Mouse (Mus musculus) hindbrain, embryonic 15.5 days (tissue): ENCODE measurements around the gene Tspan4. TPM values are rescaled to one million over a fixed set of nuclear protein-coding genes. Genes with fewer than 3 reads are reported as not detected.

ENCODE experiments used
- ATAC-seq: fragments of 200-750 bp; cut with Nextera tagmentation; 2 replicates; pipeline ENCODE4 v1.8.0; 2017; ENCODE audit warnings: low read depth, moderate number of reproducible peaks, moderate TSS enrichment; ENCODE audit not compliant: low FRiP score
- H3K27ac ChIP-seq: fragments of 300-500 bp; sonication (generic); replicated peaks from 2 replicates; pipeline ENCODE4 v1.5.1; 2015; ENCODE audit warnings: mild to moderate bottlenecking, inconsistent platforms
- H3K27me3 ChIP-seq: fragments of 300-500 bp; sonication (generic); 2 replicates; pipeline ENCODE4 v1.6.1; 2015; ENCODE audit warnings: control low read depth, inconsistent platforms
- H3K36me3 ChIP-seq: fragments of 300-500 bp; sonication (generic); 2 replicates; pipeline ENCODE4 v1.6.1; 2015; ENCODE audit warnings: control low read depth, inconsistent platforms
- H3K4me1 ChIP-seq: fragments of 300-500 bp; sonication (generic); replicated peaks from 2 replicates; pipeline ENCODE4 v1.6.1; 2015; ENCODE audit warnings: control low read depth, inconsistent platforms
- H3K4me2 ChIP-seq: fragments of 300-500 bp; sonication (generic); 2 replicates; pipeline ENCODE4 v1.6.1; 2015; ENCODE audit warnings: moderate library complexity, mild to moderate bottlenecking, inconsistent platforms
- H3K4me3 ChIP-seq: fragments of 300-500 bp; sonication (generic); 2 replicates; pipeline ENCODE4 v1.5.1; 2015; ENCODE audit warnings: mild to moderate bottlenecking, inconsistent platforms
- H3K9ac ChIP-seq: fragments of 300-500 bp; sonication (generic); 2 replicates; pipeline ENCODE4 v1.6.1; 2015; ENCODE audit warnings: inconsistent platforms
- H3K9me3 ChIP-seq: fragments of 300-500 bp; sonication (generic); 2 replicates; pipeline ENCODE4 v1.6.1; 2016; ENCODE audit warnings: control low read depth, inconsistent platforms
- WGBS: fragments of 180-500 bp; shearing (Covaris S2); methylation state at CpG from one replicate; pipeline ENCODE4 v1.1.7; 2015; 5-methylcytosine and 5-hydroxymethylcytosine counted together
- polyA plus RNA-seq: library from polyadenylated mRNA; unstranded; fragments of >200 nt; fragmentation: Nextera tagmentation; extraction: Ambion mirVana; gene quantifications from 2 replicates; pipeline ENCODE4 v1.2.1, GENCODE M21; 2015

Gene Tspan4
- polyA plus RNA-seq, 1 experiment from 2014 or later = 63.2 TPM

DNA sequence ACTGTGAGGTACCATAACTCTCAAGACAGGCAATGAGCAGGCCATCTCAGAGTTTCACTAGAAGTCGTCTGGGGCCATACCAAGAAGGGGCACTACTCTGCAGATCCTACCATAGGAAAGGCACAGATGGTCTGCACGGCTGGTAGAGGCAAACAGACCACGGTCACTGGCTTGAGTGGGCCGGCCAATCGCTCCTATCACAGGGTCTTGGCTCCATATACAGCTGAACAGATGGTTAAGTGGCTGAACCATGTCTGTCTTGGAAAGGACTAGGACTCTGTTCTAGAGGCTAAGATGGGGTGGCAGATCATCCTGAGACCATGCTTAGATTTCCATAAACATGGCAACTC is 27.5 kb downstream of the Tspan4 start:
- no peaks in the 10 kb centered on the region for H3K27me3 ChIP-seq
- H3K27ac ChIP-seq = no peak overlapping the region
- H3K4me2 ChIP-seq = no peak overlapping the region
- ATAC-seq = no peak
- H3K9me3 ChIP-seq = no peaks in the 10 kb centered on the region
- no peak overlapping the region for H3K4me3 ChIP-seq
- no peaks in the 10 kb centered on the region for H3K4me1 ChIP-seq
- no peak overlapping the region for H3K9ac ChIP-seq
- 81% methylated on average over 5 of the region's 5 CpGs for WGBS
- peaks cover 26% of the 10 kb centered on the region; the same call in 1 of the 2 replicates for H3K36me3 ChIP-seq

DNA sequence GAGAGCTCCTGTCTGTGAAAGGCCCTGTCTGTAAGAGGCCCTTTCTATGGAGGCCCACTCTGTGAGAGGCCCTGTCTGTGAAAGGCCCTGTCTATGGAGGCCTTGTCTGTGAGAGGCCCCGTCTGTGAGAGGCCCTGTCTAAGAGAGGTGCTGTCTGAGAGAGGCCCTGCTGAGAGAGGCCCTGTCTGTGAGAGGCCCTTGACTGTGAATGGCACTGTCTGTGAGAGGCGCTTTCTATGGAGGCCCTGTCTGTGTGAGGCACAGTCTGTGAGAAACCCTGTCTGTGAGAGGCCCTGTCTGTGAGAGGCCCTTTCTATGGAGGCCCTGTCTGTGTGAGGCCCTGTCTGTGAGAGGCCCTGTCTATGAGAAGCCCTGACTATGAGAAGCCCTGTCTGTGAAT is 31.2 kb downstream of the Tspan4 start:
- WGBS = 73% methylated on average over 2 of the region's 2 CpGs
- Histone ChIP-seq H3K4me2 (no peak overlapping the region), H3K27ac (no peak overlapping the region), H3K9me3 (no peaks in the 10 kb centered on the region), H3K36me3 (peaks cover 14% of the 10 kb centered on the region; the same call in 1 of the 2 replicates), H3K4me1 (no peaks in the 10 kb centered on the region), H3K27me3 (no peaks in the 10 kb centered on the region), H3K4me3 (no peak overlapping the region), H3K9ac (no peak overlapping the region)
- no peak for ATAC-seq

DNA sequence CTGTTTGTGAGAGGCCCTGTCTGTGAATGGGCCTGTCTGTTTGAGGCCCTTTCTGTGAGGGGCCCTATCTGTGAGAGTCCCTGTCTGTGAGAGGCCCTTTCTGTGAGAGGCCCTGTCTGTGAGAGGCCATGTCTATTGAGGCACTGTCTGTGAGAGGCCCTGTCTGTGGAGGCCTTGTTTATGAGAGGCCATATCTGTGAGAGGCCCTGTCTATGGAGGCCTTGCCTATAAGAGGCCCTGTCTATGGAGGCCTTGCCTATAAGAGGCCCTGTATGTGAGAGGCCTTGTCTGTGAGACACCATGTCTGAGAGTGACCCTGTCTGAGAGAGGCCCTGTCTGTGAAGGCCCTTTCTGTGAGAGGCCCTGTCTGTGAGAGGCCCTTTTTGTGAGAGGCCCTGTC is 33.1 kb downstream of the Tspan4 start:
- H3K4me2 ChIP-seq = no peak overlapping the region
- ATAC-seq = no peak
- H3K9ac ChIP-seq = no peak overlapping the region
- H3K4me1 ChIP-seq = no peaks in the 10 kb centered on the region
- H3K36me3 ChIP-seq = peaks cover 15% of the 10 kb centered on the region; the same call in 1 of the 2 replicates
- H3K9me3 ChIP-seq = no peaks in the 10 kb centered on the region
- no peak overlapping the region for H3K27ac ChIP-seq
- no peaks in the 10 kb centered on the region for H3K27me3 ChIP-seq
- H3K4me3 ChIP-seq = no peak overlapping the region

- H3K4me3 ChIP-seq = no peak overlapping the region
- H3K27me3 ChIP-seq = no peaks in the 10 kb centered on the region
- H3K9ac ChIP-seq = no peak overlapping the region
- H3K36me3 ChIP-seq = peaks cover 21% of the 10 kb centered on the region
- no peaks in the 10 kb centered on the region for H3K9me3 ChIP-seq
- H3K27ac ChIP-seq = no peak overlapping the region
- H3K4me1 ChIP-seq = no peaks in the 10 kb centered on the region
- H3K4me2 ChIP-seq = no peak overlapping the region
- no peak for ATAC-seq
- WGBS = 94% methylated on average over 5 of the region's 5 CpGs
These were observed 35.2 kb downstream of the Tspan4 start for GRCm38 (mm10) chr7:141510196-141510595.

- WGBS = 68% methylated on average over 8 of the region's 8 CpGs
- H3K9me3 ChIP-seq = no peaks in the 10 kb centered on the region
- no peak for ATAC-seq
- no peak overlapping the region for H3K4me3 ChIP-seq
- H3K36me3 ChIP-seq = peaks cover 25% of the 10 kb centered on the region
- no peak overlapping the region for H3K4me2 ChIP-seq
- no peaks in the 10 kb centered on the region for H3K27me3 ChIP-seq
- no peak overlapping the region for H3K27ac ChIP-seq
- H3K9ac ChIP-seq = no peak overlapping the region
- no peaks in the 10 kb centered on the region for H3K4me1 ChIP-seq
These were observed 35.7 kb downstream of the Tspan4 start for GRCm38 (mm10) chr7:141510681-141511191.

GRCm38 (mm10) chr7:141517638-141518037 is 42.6 kb downstream of the Tspan4 start:
- H3K9ac ChIP-seq = no peak overlapping the region
- H3K36me3 ChIP-seq = peaks cover 19% of the 10 kb centered on the region
- no peak for ATAC-seq
- no peaks in the 10 kb centered on the region for H3K4me1 ChIP-seq
- no peaks in the 10 kb centered on the region for H3K9me3 ChIP-seq
- H3K27ac ChIP-seq = no peak overlapping the region
- no peaks in the 10 kb centered on the region for H3K27me3 ChIP-seq
- 89% methylated on average over 4 of the region's 4 CpGs for WGBS
- no peak overlapping the region for H3K4me3 ChIP-seq
- no peak overlapping the region for H3K4me2 ChIP-seq

- Histone ChIP-seq H3K9ac (no peak overlapping the region), H3K4me1 (no peaks in the 10 kb centered on the region), H3K9me3 (no peaks in the 10 kb centered on the region), H3K27me3 (no peaks in the 10 kb centered on the region), H3K27ac (no peak overlapping the region), H3K36me3 (peaks cover 19% of the 10 kb centered on the region), H3K4me2 (no peak overlapping the region), H3K4me3 (no peak overlapping the region)
- 67% methylated on average over 5 of the region's 5 CpGs for WGBS
- no peak for ATAC-seq
These were observed 43.3 kb downstream of the Tspan4 start for GRCm38 (mm10) chr7:141518296-141518695.

DNA sequence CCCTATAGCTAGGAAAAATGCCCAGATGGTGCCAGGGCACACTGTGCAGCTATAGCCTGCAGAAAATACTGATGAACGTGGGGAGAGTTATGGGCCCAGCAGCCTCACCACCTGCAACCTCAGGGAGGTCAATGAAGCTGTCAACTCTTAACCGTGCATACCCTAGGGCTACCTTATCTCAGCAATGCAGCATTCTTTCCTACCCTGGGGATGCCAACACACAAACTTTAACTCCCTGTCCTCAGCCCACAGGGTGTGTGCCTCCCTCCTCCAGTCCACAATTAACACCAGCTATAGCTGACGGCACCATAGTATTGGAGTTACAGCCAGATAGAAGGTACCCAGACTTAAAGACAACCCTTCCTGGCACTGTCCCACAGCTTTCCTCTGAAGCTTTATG is 43.9 kb downstream of the Tspan4 start:
- no peak overlapping the region for H3K9ac ChIP-seq
- no peak for ATAC-seq
- peaks cover 19% of the 10 kb centered on the region for H3K36me3 ChIP-seq
- H3K4me1 ChIP-seq = no peaks in the 10 kb centered on the region
- no peak overlapping the region for H3K27ac ChIP-seq
- 85% methylated on average over 3 of the region's 3 CpGs for WGBS
- H3K4me3 ChIP-seq = no peak overlapping the region
- H3K27me3 ChIP-seq = no peaks in the 10 kb centered on the region
- H3K9me3 ChIP-seq = no peaks in the 10 kb centered on the region
- no peak overlapping the region for H3K4me2 ChIP-seq

- no peaks in the 10 kb centered on the region for H3K9me3 ChIP-seq
- no peaks in the 10 kb centered on the region for H3K27me3 ChIP-seq
- no peaks in the 10 kb centered on the region for H3K4me1 ChIP-seq
- 76% methylated on average over 1 of the region's 1 CpGs for WGBS
- H3K36me3 ChIP-seq = peaks cover 18% of the 10 kb centered on the region
- no peak overlapping the region for H3K4me3 ChIP-seq
- no peak for ATAC-seq
- no peak overlapping the region for H3K4me2 ChIP-seq
- no peak overlapping the region for H3K9ac ChIP-seq
- H3K27ac ChIP-seq = no peak overlapping the region
These were observed 44.8 kb downstream of the Tspan4 start for GRCm38 (mm10) chr7:141519795-141520194.

DNA sequence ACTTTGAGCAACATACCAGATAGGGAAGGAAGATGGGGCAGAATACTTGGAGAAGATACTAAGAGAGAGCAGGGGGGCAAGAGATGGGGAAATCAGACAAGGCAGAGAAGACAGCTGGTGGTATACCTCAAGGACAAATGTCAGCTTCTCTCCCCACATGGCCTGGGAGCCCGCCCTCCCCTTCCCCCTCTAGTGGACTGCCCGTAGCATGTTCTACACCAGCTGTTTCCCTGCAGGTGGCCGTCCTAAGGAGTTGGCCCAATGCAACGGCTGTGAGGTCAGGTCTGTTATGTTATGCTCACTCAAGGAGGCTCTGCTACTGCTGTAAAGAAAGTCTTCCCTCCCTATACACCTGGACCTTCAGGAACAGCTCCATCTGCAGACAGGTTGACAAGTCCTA is 48.0 kb downstream of the Tspan4 start:
- 0 out of 2 replicates have a peak, but pooled peaks cover 6% of the 10 kb centered on the region for H3K36me3 ChIP-seq
- no peaks in the 10 kb centered on the region for H3K27me3 ChIP-seq
- H3K9me3 ChIP-seq = no peaks in the 10 kb centered on the region
- no peaks in the 10 kb centered on the region for H3K4me1 ChIP-seq
- 46% methylated on average over 4 of the region's 4 CpGs for WGBS
- no peak for ATAC-seq
- H3K4me3 ChIP-seq = no peak overlapping the region
- no peak overlapping the region for H3K4me2 ChIP-seq
- H3K9ac ChIP-seq = no peak overlapping the region
- no peak overlapping the region for H3K27ac ChIP-seq

- Histone ChIP-seq H3K36me3 (peaks cover 11% of the 10 kb centered on the region; the same call in 1 of the 2 replicates), H3K4me1 (no peaks in the 10 kb centered on the region), H3K27ac (no peak overlapping the region), H3K4me2 (no peak overlapping the region), H3K4me3 (no peak overlapping the region), H3K27me3 (no peaks in the 10 kb centered on the region), H3K9me3 (no peaks in the 10 kb centered on the region), H3K9ac (no peak overlapping the region)
- no peak for ATAC-seq
- WGBS = 85% methylated on average over 4 of the region's 4 CpGs
These were observed 49.2 kb downstream of the Tspan4 start for GRCm38 (mm10) chr7:141524271-141524670.

- H3K27ac ChIP-seq = no peak overlapping the region
- H3K4me2 ChIP-seq = no peak overlapping the region
- 45% methylated on average over 6 of the region's 6 CpGs for WGBS
- H3K36me3 ChIP-seq = peaks cover 18% of the 10 kb centered on the region
- H3K27me3 ChIP-seq = no peaks in the 10 kb centered on the region
- no peak overlapping the region for H3K4me3 ChIP-seq
- H3K9me3 ChIP-seq = no peaks in the 10 kb centered on the region
- peak; percentile 90 for ATAC-seq
- no peak overlapping the region for H3K9ac ChIP-seq
- H3K4me1 ChIP-seq = no peaks in the 10 kb centered on the region
These were observed 49.9 kb downstream of the Tspan4 start for GRCm38 (mm10) chr7:141524760-141525579.

- H3K27ac ChIP-seq = no peak overlapping the region
- WGBS = 87% methylated on average over 4 of the region's 4 CpGs
- H3K9ac ChIP-seq = no peak overlapping the region
These were observed 50.5 kb downstream of the Tspan4 start for GRCm38 (mm10) chr7:141525580-141525925.

More at GRCm38 (mm10) chr7:141525580-141525925, 50.5 kb downstream of the Tspan4 start:
- no peaks in the 10 kb centered on the region for H3K4me1 ChIP-seq
- H3K27me3 ChIP-seq = no peaks in the 10 kb centered on the region
- peak; percentile 43; the same call in 1 of the 2 replicates for ATAC-seq
- H3K36me3 ChIP-seq = peaks cover 22% of the 10 kb centered on the region
- H3K4me2 ChIP-seq = no peak overlapping the region
- no peak overlapping the region for H3K4me3 ChIP-seq
- no peaks in the 10 kb centered on the region for H3K9me3 ChIP-seq
